Mouse (Mus musculus) gastrocnemius, postnatal 4 days (tissue): ENCODE results near the gene Fam172a. TPM values are rescaled to one million over a fixed set of nuclear protein-coding genes. Genes with fewer than 3 reads are reported as not detected.

ENCODE experiments used
- DNase-seq, 2 experiments: peaks; one replicate each; pipeline ENCODE4 v3.0.0; 2021 to 2022; ENCODE audit warnings: low spot score in 2 of 2, mixed read lengths in 2 of 2
- total RNA-seq, 2 experiments: library from RNA; stranded (reverse); gene quantifications; 2 replicates each; pipeline ENCODE4 v1.2.3; 2021

Gene Fam172a
- total RNA-seq, 2 experiments from 2014 or later = 21.3 to 24.3 TPM

DNA sequence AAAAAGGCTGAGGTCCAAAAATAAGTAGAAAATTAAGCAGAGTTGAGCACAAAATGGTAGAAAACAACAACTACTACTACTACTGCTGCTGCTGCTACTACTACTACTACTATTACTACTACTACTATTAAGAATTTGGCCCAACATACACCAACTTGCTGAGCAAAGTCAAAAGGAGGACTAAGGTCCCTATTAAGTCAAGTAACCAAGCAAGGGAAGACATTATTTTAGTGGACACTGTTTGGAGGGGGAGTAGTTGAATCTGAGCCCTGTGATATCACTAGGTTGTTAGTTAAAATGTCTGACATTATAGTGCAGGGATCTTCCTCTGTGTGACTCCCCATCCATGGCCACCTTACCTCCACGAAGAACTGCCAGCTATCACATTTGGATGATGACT is 476.2 kb downstream of the Fam172a start:
- no peak for DNase-seq

DNA sequence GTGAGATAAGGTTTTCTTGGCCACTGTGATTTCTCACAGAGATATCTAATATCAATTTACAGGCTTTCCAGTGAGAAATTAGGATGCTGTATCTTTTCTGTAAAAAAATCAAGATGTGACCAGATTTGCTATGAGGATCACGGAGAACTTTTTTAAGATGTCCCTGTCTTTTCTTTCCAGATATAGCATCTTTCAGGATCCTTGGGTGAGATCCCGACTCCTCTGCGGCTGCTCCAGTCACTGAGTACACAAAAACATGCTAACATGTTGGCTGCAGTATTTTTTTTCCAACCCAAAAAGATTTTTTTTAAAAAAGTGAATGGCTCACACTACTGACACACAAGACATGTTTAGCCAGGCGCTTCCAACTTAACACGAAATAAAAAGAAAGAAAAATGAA is 476.9 kb downstream of the Fam172a start:
- no peak for DNase-seq

DNA sequence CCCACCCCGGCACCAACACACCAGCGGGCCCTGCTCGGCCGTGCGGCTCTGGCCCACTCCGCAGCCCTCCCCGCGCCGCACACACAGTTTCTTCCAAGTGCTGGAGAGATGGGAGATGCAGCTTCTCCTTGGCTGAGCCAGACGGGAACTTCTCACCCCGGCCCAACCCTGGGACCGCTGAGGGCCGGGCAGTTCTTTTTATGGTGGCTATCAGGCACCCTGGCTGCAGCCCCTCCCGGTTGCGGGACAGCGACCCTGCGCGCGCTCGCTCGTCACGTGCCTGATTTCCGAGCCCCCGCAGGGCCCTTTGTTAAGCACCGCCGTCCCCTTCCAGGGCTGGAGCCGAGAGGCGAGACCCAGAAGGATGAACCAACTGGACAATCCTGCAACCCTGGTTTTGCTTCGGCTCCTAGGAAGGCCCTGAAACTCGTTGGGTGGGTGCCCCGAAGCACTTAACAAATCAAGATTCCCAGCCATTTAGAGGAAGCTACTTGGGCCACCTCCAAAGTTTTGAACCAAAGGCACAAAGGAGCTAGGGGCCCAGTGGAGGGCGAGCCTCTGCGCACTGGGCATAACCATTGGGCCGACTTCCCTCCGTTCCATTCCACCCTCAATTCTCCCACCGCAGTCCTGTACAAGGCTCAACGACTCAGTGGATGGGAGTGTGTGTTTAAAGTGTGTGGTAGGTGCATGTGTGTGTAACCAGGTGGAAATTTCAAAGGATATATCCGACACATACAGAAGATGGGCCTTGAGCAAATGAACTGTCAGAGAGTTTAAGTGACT is 477.7 kb downstream of the Fam172a start:
- no peak for DNase-seq

DNA sequence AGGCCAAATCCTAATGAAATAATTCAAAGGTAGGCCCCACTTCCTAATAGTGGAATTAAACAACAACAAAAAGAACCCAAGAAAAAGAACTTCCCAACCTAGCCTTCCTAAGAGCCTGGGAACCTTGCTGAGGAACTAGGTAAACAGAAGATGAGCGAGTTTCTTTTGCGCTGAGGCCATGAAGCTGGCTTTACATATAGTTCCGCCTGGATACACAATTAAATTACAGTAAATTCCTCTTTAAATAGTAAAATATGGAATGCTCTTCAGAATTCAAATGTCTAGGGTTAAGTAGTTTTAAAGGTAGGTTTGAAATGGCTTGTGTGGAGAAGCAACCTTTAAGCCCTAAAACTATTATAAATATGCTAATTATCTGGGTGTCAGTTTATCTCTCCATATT is 478.4 kb downstream of the Fam172a start:
- no peak for DNase-seq

DNA sequence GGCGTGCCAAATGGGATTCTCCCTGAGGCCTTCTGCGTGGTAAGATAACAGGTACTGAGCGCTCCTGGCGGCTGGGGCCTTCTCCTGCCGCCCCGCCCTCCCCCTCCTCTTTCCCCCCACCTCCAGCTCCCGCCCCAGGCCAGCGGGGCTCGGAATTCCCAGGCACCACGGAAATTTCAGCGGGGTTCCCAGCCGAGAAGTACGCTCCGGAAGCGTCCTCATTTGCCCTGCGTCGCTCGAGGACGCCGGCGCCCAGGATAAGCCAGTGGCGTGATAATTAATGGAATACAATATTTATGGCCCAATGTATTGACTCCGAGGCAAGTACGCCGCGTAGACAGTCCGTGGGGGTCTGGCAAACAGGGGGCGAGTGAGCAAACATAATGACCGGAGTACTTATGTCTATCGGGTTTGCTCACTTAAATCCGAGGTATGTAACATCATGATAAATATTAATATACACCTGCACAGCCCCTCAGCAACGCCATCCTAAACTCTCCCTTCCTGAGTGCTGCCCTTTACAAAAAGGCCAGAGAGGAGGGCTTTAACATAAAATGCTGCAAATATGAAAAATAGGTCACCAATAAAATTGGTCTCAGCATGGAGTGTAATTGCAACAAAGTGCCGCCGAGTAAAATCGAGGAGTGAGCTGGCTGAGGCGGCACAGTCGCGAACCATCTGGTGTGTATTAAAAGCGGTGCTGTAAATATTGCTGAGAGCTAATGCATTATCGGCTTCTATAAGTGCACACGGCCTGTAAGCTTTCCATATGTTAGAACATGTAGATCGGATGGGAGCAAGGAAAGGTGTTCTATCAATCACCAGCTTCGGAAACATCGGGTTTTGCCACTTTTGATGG is 479.5 kb downstream of the Fam172a start:
- DNase-seq = no peak

DNA sequence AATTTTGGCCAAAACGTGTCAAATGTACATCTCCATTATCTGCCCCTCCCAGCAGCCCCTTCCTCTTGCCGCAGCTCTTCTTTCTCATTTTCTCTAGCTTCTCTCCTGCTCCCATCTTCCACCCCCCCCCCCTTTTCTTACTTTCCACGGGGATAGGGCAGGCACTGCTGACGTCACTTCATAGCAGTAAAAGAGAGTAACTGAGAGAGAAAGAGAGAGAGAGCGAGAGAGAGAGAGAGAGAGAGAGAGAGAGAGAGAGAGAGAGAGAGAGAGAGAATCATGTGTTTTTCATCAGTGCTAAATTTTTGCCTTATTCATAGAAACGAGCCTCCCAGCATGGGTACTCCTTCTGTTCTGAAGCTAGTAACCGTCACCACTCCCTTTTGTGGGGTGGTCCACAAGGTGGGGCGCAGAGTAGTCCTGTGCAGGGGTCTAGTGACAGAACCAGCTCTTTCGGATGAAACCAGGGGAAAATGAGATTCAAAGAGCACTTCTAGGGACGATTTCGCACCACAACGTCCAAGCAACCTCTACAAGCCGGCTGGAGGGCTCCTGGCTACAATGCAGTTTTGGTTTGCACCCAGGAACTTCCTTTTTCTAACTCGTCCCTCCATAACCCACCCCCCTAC is 480.2 kb downstream of the Fam172a start:
- DNase-seq = no peak

DNA sequence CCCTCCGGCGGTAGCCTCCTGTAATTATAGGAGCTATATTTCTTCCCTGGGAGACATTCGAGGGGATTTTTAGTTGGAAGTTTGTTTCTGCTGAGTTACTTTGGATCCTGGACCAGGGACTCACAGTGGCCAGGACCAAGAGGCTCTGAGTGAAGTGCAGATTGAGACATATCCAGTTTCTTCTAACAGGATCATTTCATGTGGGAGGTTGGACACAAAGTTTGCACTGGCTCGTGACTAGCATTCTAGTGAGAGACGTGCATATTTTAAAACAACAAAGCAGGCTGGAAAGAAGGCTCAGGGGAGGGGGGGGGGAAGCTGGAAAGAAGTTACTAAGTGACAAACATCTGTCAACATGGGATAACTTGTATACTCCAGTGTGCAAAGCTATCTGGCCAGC is 481.2 kb downstream of the Fam172a start:
- no peak for DNase-seq

DNA sequence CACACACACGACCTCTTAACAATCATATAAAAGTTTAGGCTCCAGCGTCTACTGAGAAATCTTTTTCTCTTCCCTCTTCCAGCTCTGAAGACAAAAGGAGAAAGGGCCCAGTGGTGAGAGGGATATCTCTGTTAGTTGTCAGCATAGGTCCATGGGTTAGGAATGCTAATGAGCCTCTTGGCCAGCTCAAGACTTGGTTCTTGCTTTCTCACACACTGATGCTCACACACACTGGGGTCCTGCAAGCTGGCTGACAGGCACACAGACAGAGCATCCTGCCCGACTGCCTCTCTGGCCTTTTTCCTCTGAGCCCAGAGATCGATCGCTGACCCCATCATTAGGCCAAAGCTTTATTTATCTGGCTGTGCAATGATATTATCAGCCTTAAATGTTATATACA is 482.2 kb downstream of the Fam172a start:
- DNase-seq = no peak

DNA sequence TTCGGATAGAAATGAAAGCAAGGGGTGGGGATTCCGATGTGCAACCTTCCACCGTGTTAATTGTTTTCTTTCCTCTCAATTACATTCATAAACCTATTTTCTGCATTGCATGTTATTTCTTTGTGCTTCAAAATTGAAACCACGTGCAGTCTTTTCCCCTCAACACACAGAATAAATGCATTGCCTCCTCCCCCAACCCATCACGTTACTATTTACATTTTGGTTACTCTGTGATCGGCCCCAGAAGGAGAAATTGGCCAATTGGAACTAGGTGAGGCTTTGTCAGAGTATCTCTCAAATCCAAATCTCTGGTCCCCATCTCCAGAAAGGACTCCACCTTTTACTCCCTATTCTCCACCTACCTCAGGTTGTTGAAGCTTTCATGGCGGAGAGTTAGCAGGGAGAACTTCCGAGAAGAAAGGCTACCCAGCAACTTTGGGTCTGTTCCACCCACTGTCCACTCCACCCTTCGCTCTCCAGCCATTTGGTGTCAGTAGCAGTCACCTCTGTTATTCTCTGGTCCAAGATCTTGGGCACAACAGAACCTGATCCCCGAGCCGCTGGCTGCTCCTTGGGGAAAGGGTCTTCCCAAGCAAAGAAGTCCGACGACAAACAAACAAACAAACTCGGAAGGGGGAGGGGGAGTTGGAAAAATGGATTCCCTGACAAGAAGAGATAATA is 483.1 kb downstream of the Fam172a start:
- no peak for DNase-seq

DNA sequence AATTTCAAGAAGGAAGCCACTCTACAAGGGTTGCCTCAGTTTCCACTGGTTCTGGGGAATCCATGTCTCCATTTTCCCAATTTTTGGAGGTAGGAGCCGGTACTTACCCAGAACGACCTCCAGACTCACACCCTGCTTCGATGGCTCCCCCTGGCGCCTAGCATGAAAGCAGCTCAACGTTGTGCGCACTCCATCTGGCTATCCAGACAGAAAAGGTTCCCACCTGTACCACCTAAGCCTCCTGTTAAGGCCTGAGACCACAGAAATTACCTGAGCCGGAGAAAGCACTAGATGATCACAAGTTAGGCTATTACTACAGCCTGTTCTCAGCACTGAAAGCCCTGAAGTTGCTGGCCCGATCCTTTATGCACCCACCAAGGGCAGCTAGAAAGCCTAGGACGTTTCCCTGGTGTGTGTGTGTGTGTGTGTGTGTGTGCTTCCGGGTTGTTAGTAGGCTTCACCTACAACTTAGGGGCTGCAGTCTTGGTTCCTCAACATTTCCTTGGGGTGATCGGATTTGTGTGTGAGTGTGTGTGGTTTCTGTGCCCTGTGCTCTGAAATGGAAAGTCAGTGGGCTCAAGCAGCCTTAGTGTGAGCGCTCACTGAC is 484.6 kb downstream of the Fam172a start:
- no peak for DNase-seq

DNA sequence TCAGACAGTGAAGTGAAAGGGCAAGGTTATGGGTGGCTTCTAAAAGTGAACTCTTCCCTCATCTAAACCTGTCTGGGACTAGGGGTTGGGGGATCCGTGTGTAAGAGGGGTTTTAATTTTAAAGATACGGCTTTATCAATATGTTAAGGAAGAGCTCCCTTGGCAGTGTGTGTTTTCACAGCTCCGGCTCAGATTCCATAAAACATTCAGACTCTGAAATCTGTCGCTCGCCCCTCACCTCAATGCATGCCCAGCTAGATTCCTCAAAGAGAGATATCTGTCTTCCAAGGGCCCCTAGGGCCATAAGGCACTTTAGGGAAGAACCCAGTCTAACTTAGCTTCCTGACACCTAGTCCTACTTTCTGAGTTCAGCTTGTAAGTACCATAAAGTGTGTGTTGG is 486.0 kb downstream of the Fam172a start:
- no peak for DNase-seq

DNA sequence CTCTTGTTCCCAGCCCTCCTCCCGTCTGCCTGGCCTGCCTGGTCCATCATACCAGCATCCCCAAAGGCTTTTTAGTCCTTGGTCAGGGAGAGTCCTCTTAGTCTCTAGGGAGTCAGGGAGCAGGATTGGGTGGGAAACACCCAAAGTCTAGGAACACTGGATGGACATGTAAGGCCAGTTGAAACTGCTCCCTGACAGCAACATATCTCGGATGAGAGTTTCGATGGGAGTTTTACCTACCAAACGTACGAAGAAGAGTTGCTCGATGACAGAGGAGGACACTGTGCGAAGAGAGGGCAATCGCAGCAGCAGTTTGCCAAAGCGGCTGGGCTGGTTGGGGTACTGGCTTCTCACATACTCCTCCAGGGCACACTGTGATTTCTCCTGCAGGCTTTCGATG is 487.8 kb downstream of the Fam172a start:
- DNase-seq = no peak

DNA sequence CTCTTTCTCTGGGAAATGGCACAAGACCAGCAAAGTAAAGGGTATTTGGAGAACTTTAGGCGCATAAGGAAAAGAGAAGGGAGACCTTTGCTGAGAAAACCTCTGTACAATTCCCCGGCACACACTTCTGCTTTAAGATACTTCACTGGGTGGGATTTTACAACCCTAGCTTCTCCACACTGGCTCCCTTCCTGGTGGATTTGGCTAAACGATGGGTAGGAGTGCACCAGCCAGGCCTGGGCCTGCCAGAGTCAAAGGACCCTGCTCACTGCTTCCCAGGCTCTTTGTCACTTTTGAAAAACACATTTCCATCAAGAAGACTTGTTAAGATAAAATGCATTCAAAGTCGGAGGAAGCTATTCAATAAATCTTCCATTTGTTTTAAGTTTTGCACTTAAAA is 491.4 kb downstream of the Fam172a start:
- no peak for DNase-seq

DNA sequence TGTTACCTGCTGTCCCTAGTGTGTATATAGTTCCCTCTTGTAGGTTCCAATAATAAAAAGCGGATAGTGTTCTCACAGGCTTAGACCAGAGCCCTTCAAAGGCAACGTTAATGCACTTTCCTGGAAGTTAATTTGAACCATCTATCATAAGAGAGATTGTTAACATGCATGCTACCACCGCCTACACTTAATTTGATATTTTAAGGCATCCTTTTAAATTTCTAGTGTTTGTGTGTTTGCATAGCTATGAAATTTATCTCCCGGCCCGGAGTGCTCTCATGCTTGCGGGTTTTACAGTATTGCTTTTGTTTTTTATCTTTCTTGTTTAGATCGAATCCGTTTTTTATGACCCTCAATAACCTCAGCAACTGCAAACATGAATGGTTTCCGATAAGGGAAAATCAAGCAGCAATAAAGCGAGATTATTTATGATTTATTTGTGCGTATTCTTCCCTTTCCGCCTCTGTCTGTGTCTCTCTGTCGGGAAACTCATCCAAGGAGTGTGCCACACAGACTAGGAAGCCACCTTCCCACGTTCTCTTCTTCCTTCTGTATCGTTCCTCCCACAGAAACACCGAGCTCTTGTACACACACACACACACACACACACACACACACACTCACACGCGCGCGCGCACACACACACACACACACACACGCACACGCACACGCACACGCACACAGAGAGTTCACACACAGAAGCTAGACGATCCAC is 492.5 kb downstream of the Fam172a start:
- no peak for DNase-seq

DNA sequence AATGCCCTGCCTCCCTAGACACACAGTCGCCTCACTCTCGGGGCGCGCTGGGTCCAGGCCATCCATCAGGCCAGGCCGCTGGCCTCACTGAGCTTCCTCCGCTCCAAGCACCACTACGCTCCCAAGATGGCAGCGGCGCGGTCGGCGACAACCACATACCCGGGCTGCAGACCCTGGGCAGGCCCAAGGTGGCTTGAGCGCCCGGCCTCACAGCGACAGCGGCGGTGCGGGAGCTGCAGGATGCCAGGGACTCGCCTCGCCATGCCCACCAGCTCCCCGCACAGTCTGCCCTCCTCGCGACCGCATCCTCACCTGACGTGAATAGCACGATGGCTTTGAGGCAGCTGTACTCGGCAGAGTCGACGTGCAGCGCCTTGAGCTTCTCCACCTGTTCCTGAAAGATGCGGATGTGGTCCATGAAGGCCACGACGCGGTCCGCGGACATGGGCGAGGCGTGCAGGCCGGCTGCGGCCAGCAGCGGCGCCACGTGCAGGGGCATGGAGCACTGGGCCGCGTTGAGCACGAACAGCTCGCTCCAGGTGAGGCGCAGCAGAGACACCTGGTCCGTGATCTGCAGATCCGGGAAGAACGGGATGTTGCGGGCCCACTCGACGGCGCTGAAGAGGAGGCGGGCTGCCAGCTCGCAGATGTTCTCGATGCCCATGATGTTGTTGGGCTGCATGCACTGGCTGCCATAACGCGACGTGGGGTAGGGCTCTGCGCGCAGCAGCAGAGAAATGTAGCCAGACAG is 493.2 kb downstream of the Fam172a start:
- DNase-seq = peak in 1 of 2 experiments; percentile 29

DNA sequence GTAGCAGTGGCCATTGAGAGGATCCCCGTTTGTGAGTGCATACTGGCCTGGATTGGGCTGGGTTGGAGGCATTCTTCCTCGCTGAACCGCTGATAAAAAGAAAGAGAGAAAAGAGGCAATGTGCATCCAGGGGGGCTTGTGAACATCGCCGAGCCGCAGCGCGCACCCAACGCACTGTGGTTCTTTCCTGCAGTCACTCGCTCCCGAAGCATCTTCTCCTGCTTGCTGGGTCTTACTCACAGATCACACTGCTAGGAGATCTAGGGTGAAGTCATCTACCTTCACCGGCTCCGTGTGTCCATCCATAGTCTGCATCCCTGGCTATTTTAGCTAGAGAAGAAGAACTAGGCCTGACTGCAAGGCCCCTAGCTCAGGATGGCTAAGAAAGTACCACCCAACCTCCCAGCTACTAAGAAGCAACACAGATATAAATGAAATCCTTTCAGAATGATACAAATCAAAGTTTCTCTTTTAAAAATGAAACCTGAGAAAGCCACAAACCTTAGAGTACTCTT is 493.8 kb downstream of the Fam172a start:
- DNase-seq = no peak

DNA sequence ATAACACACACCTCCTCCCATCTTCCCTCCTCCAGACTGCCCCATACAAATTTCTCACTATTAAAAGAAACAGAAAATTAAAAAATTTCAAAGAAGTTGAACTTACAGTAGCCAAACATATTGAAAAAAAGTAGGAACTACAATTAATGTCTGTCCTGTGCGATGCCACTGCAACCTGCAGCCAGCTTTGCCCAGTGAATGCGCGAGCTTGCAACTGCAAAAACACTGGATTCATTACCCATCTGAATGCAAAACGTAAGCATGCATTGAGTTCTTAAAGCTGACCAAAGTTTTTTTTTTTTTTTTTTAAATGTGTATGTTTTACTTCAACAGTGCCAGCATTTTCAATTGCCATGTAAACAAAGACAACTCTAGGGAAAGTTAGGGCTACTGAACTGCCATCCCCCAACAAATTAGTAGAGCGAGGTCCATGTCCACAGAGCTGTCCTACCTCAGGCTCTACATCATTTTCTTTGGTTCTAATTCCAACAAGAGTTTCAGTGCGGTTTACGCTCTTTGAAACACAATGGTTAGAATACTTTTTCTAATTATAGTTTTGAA is 494.5 kb downstream of the Fam172a start:
- DNase-seq = no peak

DNA sequence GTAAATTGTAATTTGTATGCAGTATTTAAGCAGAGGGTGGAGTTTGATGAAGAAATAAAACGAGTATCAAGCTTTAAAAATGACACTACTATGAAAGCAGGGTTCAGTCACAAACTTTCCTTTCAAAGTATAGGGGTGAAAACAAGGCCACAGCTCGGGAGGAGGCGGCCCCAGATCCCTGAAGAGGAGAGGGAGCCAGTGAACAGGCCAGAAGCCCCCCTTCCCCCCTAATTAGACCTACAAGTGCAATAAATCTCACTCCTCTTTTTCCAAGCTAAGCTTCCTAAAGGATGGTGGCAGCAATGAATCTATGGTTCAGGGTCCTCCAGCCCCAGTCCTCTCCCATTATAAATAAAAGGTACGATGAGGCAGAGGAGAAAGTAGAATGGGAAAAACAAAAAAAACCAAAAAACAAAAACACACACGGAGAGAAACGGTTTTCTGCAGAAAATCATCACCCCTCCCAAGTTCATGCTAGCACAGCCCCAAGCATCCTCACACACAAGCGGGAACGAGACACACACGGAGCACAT is 495.5 kb downstream of the Fam172a start:
- no peak for DNase-seq
